20 mouse cellular contexts compared by ENCODE assay signal in genomic region chr7:67054876-67055275, GRCm38 (mm10).
DNase-seq lines count a peak whose midpoint lies in the region; ATAC-seq and TF ChIP-seq lines count a peak whose summit lies in the region.
"Had no signal": no experiment of that assay in that cellular context is flagged by ENCODE, and none has a peak within 500 bp of the region (broad histone marks: within the 10 kb centered on the region; RNA-seq: fewer than 3 reads in every experiment).

No protein-coding gene starts in this region.

- no peak for TF ChIP-seq CTCF in heart, postnatal 0 days (IDR thresholded peaks at IDR 0.05; ENCODE audit: low read depth)

- no peaks in the 10 kb centered on the region for H3K27me3 ChIP-seq in heart, embryonic 13.5 days (replicated peaks)
- no peaks in the 10 kb centered on the region for H3K27me3 ChIP-seq in heart, postnatal 0 days (ENCODE audit: control insufficient read depth, insufficient read depth, low read length)
- H3K27me3 ChIP-seq: embryonic facial prominence, embryonic 15.5 days; intestine, embryonic 15.5 days had no signal

- intact Hi-C loops in heart, postnatal 25 days (cut with DNase I) = loop anchor here (5.0 kb wide), 1 partner anchor 142 kb away; no protein-coding TSS in a partner anchor
- intact Hi-C loops in heart, postnatal 36 days (cut with DNase I) = no loop called here

- peaks cover 45% of the 10 kb centered on the region for H3K4me1 ChIP-seq in heart, embryonic 13.5 days
- H3K4me1 ChIP-seq in heart, postnatal 0 days (ENCODE audit: control insufficient read depth, insufficient read depth) = peaks cover 33% of the 10 kb centered on the region
- H3K4me1 ChIP-seq: embryonic facial prominence, embryonic 15.5 days; forebrain, embryonic 10.5 days; hindbrain, embryonic 10.5 days; intestine, embryonic 15.5 days had no signal

- no peak overlapping the region for H3K4me3 ChIP-seq in heart, embryonic 13.5 days
- H3K4me3 ChIP-seq in heart, postnatal 0 days (ENCODE audit: low read depth, low read length) = no peak overlapping the region
- H3K4me3 ChIP-seq: embryonic facial prominence, embryonic 15.5 days; erythroblast, embryonic 14.5 days; forebrain, embryonic 10.5 days; hindbrain, embryonic 10.5 days; intestine, embryonic 15.5 days had no signal

- no peaks in the 10 kb centered on the region for H3K9me3 ChIP-seq in heart, embryonic 13.5 days
- no peaks in the 10 kb centered on the region for H3K9me3 ChIP-seq in heart, postnatal 0 days (replicated peaks; ENCODE audit: control insufficient read depth, low read length)
- H3K9me3 ChIP-seq: embryonic facial prominence, embryonic 15.5 days; forebrain, embryonic 10.5 days; hindbrain, embryonic 10.5 days; intestine, embryonic 15.5 days had no signal

- no peak for TF ChIP-seq EP300 in heart, postnatal 0 days (IDR thresholded peaks at IDR 0.05; ENCODE audit: low read depth)

- H3K27ac ChIP-seq in heart, embryonic 13.5 days (replicated peaks) = peak overlapping the region; percentile 82
- peak overlapping the region; percentile 88 for H3K27ac ChIP-seq in heart, postnatal 0 days (ENCODE audit: low read depth)
- H3K27ac ChIP-seq: embryonic facial prominence, embryonic 15.5 days; forebrain, embryonic 10.5 days; hindbrain, embryonic 10.5 days; hindbrain, embryonic 14.5 days; intestine, embryonic 15.5 days had no signal

- no peaks in the 10 kb centered on the region for H3K36me3 ChIP-seq in heart, embryonic 13.5 days
- H3K36me3 ChIP-seq in heart, postnatal 0 days (replicated peaks; ENCODE audit: control insufficient read depth, insufficient read depth, low read length) = no peaks in the 10 kb centered on the region
- H3K36me3 ChIP-seq: embryonic facial prominence, embryonic 15.5 days; forebrain, embryonic 10.5 days; hindbrain, embryonic 10.5 days; intestine, embryonic 15.5 days had no signal

- no peak overlapping the region for H3K9ac ChIP-seq in heart, embryonic 13.5 days
- H3K9ac ChIP-seq in heart, postnatal 0 days (replicated peaks; ENCODE audit: low read depth, low read length) = no peak overlapping the region
- H3K9ac ChIP-seq: embryonic facial prominence, embryonic 15.5 days; hindbrain, embryonic 14.5 days; intestine, embryonic 15.5 days had no signal

- no peak for ATAC-seq in heart, embryonic 13.5 days (ENCODE audit: extremely low read depth, insufficient number of reproducible peaks, low FRiP score, low TSS enrichment)
- no peak for ATAC-seq in heart, postnatal 0 days (ENCODE audit: insufficient read depth, low read depth)
- ATAC-seq: forebrain, embryonic 14.5 days; intestine, embryonic 15.5 days had no signal

- WGBS in heart, embryonic 13.5 days = 84% methylated on average over 3 of the region's 3 CpGs
- 94% methylated on average over 3 of the region's 3 CpGs for WGBS in heart, postnatal 0 days

- peak; percentile 37 for DNase-seq in cerebellum, adult 11-12 months
- no peak for DNase-seq in cerebellum, postnatal 14 days
- peak; percentile 68 for DNase-seq in heart, adult 11 months
- DNase-seq in heart, postnatal 25 days (ENCODE audit: low spot score) = no peak
- DNase-seq in heart, postnatal 36 days = no peak
- DNase-seq in heart, postnatal 0 days (ENCODE audit: low spot score) = no peak
- no peak for DNase-seq in heart, adult 8-10 months (ENCODE audit: low spot score)
- DNase-seq: adrenal gland, postnatal 10 days; embryo, embryonic 11 days; gastrocnemius, postnatal 10 days; kidney, adult 18-20 months; kidney, postnatal 10 days had no signal

- no peak overlapping the region for H3K4me2 ChIP-seq in heart, embryonic 13.5 days
- no peak overlapping the region for H3K4me2 ChIP-seq in heart, postnatal 0 days (ENCODE audit: low read depth, low read length)
- H3K4me2 ChIP-seq: embryonic facial prominence, embryonic 15.5 days; hindbrain, embryonic 14.5 days; intestine, embryonic 15.5 days had no signal

Comparison
In these comparisons a context has a peak if more than half of its experiments do, and no peak if none do; other contexts are left out.
1. DNase-seq: peak in cerebellum, adult 11-12 months (single experiment) and heart, adult 11 months (single experiment); none in cerebellum, postnatal 14 days (0 of 2), heart, postnatal 25 days (single experiment), heart, postnatal 36 days (0 of 2), heart, postnatal 0 days (single experiment) and heart, adult 8-10 months (single experiment).